Mouse (Mus musculus) limb, embryonic 11.5 days (tissue): ENCODE measurements at regions not wholly inside any gene's neighbourhood (a gene's known extent, or its start where the extent isn't known, plus 50 kb on each side); places are given as distances from the start of the nearest gene placed in this dataset.
"Not testable (repeated sequence)": the region's sequence is repeated elsewhere in the genome, so short reads cannot be mapped to it uniquely, and the experiment has no call there.

Experiments used
- ATAC-seq: fragments of 200-750 bp; cut with Nextera tagmentation; 2 replicates; pipeline ENCODE4 v1.8.0; 2017; ENCODE audit warnings: low read depth; ENCODE audit not compliant: insufficient number of reproducible peaks, low FRiP score, low TSS enrichment
- DNase-seq: peaks from one replicate; pipeline ENCODE4 v3.0.0-alpha.2; 2015; ENCODE audit warnings: low spot score
- H3K27ac ChIP-seq: fragments of 300-500 bp; sonication (generic); replicated peaks from 2 replicates; pipeline ENCODE4 v1.5.1; 2014; ENCODE audit warnings: low read depth, mild to moderate bottlenecking, low read length
- H3K27me3 ChIP-seq: fragments of 300-500 bp; sonication (generic); 2 replicates; pipeline ENCODE4 v1.6.1; 2014; ENCODE audit warnings: mild to moderate bottlenecking, low read length, mixed read lengths; ENCODE audit not compliant: control insufficient read depth, insufficient read depth
- H3K36me3 ChIP-seq: fragments of 300-500 bp; sonication (generic); 2 replicates; pipeline ENCODE4 v1.6.1; 2014; ENCODE audit warnings: mild to moderate bottlenecking, low read length, moderate library complexity, mixed read lengths; ENCODE audit not compliant: control insufficient read depth, insufficient read depth
- H3K4me1 ChIP-seq: fragments of 300-500 bp; sonication (generic); 2 replicates; pipeline ENCODE4 v1.6.1; 2014; ENCODE audit warnings: low read length, mixed read lengths; ENCODE audit not compliant: control insufficient read depth, insufficient read depth
- H3K4me2 ChIP-seq: fragments of 300-500 bp; sonication (generic); 2 replicates; pipeline ENCODE4 v1.6.1; 2014; ENCODE audit warnings: low read depth, mild to moderate bottlenecking, moderate library complexity; ENCODE audit not compliant: severe bottlenecking
- H3K4me3 ChIP-seq: fragments of 300-500 bp; sonication (generic); 2 replicates; pipeline ENCODE4 v1.5.1; 2014; ENCODE audit warnings: low read depth, low read length
- H3K9ac ChIP-seq: fragments of 300-500 bp; sonication (generic); 2 replicates; pipeline ENCODE4 v1.6.1; 2014; ENCODE audit warnings: mild to moderate bottlenecking, low read length
- H3K9me3 ChIP-seq: fragments of 300-500 bp; sonication (generic); 2 replicates; pipeline ENCODE4 v1.6.1; 2016; ENCODE audit warnings: low read length; ENCODE audit not compliant: control insufficient read depth
- WGBS: fragments of 180-500 bp; shearing (Covaris S2); extraction: QIAGEN DNeasy Blood & Tissue Kit; methylation state at CpG from one replicate; pipeline ENCODE4 v1.1.7; 2014; 5-methylcytosine and 5-hydroxymethylcytosine counted together

- not testable (repeated sequence) for DNase-seq, H3K4me3 ChIP-seq, H3K4me1 ChIP-seq, H3K9me3 ChIP-seq, H3K36me3 ChIP-seq, ATAC-seq, H3K4me2 ChIP-seq, H3K27ac ChIP-seq, H3K9ac ChIP-seq, H3K27me3 ChIP-seq
Observed at GRCm38 (mm10) chr13:50754911-50755310, 56.8 kb downstream of the Gm8765 start.

GRCm38 (mm10) chr13:50756334-50756733, 58.2 kb downstream of the Gm8765 start:
- H3K4me2 ChIP-seq: not testable (repeated sequence)
- 62% methylated on average over 1 of the region's 1 CpGs for WGBS

GRCm38 (mm10) chr13:50764618-50765017, 66.5 kb downstream of the Gm8765 start:
- H3K36me3 ChIP-seq: no peaks in the 10 kb centered on the region

More at GRCm38 (mm10) chr13:50756334-50756733, 58.2 kb downstream of the Gm8765 start:
- H3K27me3 ChIP-seq, DNase-seq, ATAC-seq, H3K4me1 ChIP-seq, H3K36me3 ChIP-seq, H3K27ac ChIP-seq, H3K9ac ChIP-seq, H3K9me3 ChIP-seq, H3K4me3 ChIP-seq: not testable (repeated sequence)

GRCm38 (mm10) chr13:50780036-50780435, 81.9 kb downstream of the Gm8765 start:
- H3K9ac ChIP-seq, ATAC-seq, H3K9me3 ChIP-seq, H3K27ac ChIP-seq, H3K4me3 ChIP-seq, DNase-seq, H3K27me3 ChIP-seq, H3K4me1 ChIP-seq, H3K36me3 ChIP-seq, H3K4me2 ChIP-seq: not testable (repeated sequence)

More at GRCm38 (mm10) chr13:50764618-50765017, 66.5 kb downstream of the Gm8765 start:
- WGBS: 69% methylated on average over 2 of the region's 2 CpGs
- Histone ChIP-seq H3K4me1 (no peaks in the 10 kb centered on the region), H3K9me3 (no peaks in the 10 kb centered on the region), H3K9ac (no peak overlapping the region), H3K27ac (no peak overlapping the region), H3K4me3 (no peak overlapping the region), H3K27me3 (no peaks in the 10 kb centered on the region), H3K4me2 (no peak overlapping the region)
- no peak for DNase-seq
- no peak for ATAC-seq

- not testable (repeated sequence) for H3K36me3 ChIP-seq, H3K27ac ChIP-seq, H3K4me2 ChIP-seq, H3K9me3 ChIP-seq, H3K27me3 ChIP-seq, ATAC-seq, H3K9ac ChIP-seq, H3K4me1 ChIP-seq, H3K4me3 ChIP-seq
- WGBS: 14% methylated on average over 3 of the region's 5 CpGs
- peak; percentile 28 for DNase-seq
Observed at GRCm38 (mm10) chr13:50829879-50830550, 131.9 kb downstream of the Gm8765 start.
